Mouse (Mus musculus): ENCODE measurements around the gene Rac1.

The Rac1 gene

GRCm38 (mm10) chr5:143527486-143528307 lies at the start of gene Rac1:
Gene Rac1 (minus strand): TSS chr5:143528036.
- under 1% methylated on average over 105 of the region's 105 CpGs for WGBS

- WGBS, result 64% methylated on average over 19 of the region's 19 CpGs
Measured at GRCm38 (mm10) chr5:143574261-143575178, 46.7 kb upstream of the Rac1 start.

GRCm38 (mm10) chr5:143573067-143573466 lies 45.2 kb upstream of the Rac1 start:
- 91% methylated on average over 4 of the region's 4 CpGs for WGBS

GRCm38 (mm10) chr5:143572195-143572594 lies 44.4 kb upstream of the Rac1 start:
- WGBS, result 75% methylated on average over 5 of the region's 5 CpGs

GRCm38 (mm10) chr5:143567860-143568259 lies 40.0 kb upstream of the Rac1 start:
- 15% methylated on average over 6 of the region's 6 CpGs for WGBS

- 76% methylated on average over 5 of the region's 5 CpGs for WGBS
Measured at GRCm38 (mm10) chr5:143567258-143567670, 39.4 kb upstream of the Rac1 start.

GRCm38 (mm10) chr5:143566804-143567203 lies 39.0 kb upstream of the Rac1 start:
- 89% methylated on average over 6 of the region's 6 CpGs for WGBS

- WGBS, result 40% methylated on average over 14 of the region's 14 CpGs
Measured at GRCm38 (mm10) chr5:143561544-143562185, 33.8 kb upstream of the Rac1 start.

- 86% methylated on average over 4 of the region's 4 CpGs for WGBS
Measured at GRCm38 (mm10) chr5:143561009-143561408, 33.2 kb upstream of the Rac1 start.

- WGBS, result 81% methylated on average over 3 of the region's 3 CpGs
Measured at GRCm38 (mm10) chr5:143558731-143559130, 30.9 kb upstream of the Rac1 start.

- WGBS, result 82% methylated on average over 6 of the region's 6 CpGs
Measured at GRCm38 (mm10) chr5:143555233-143555632, 27.4 kb upstream of the Rac1 start.

- WGBS, result 23% methylated on average over 6 of the region's 6 CpGs
Measured at GRCm38 (mm10) chr5:143552911-143553310, 25.1 kb upstream of the Rac1 start.

- under 1% methylated on average over 28 of the region's 28 CpGs for WGBS
Measured at GRCm38 (mm10) chr5:143548922-143549321, 21.1 kb upstream of the Rac1 start.

- WGBS, result under 1% methylated on average over 37 of the region's 37 CpGs
Measured at GRCm38 (mm10) chr5:143548401-143548846, 20.6 kb upstream of the Rac1 start.

GRCm38 (mm10) chr5:143547866-143548265 lies 20.0 kb upstream of the Rac1 start:
- WGBS, result 65% methylated on average over 10 of the region's 10 CpGs

- 6% methylated on average over 11 of the region's 11 CpGs for WGBS
Measured at GRCm38 (mm10) chr5:143547384-143547783, 19.5 kb upstream of the Rac1 start.

GRCm38 (mm10) chr5:143539111-143539510 lies 11.3 kb upstream of the Rac1 start:
- WGBS, result 92% methylated on average over 8 of the region's 8 CpGs

GRCm38 (mm10) chr5:143537022-143537421 lies 9.2 kb upstream of the Rac1 start:
- WGBS, result 49% methylated on average over 2 of the region's 2 CpGs

GRCm38 (mm10) chr5:143534922-143535321 lies 7.1 kb upstream of the Rac1 start:
- 93% methylated on average over 4 of the region's 4 CpGs for WGBS

- WGBS, result 66% methylated on average over 7 of the region's 7 CpGs
Measured at GRCm38 (mm10) chr5:143530715-143531114, 2.9 kb upstream of the Rac1 start.

- 11% methylated on average over 7 of the region's 7 CpGs for WGBS
Measured at GRCm38 (mm10) chr5:143528308-143528683, 460 bp upstream of the Rac1 start.

All from cerebral cortex, adult 2 months (tissue).